Mouse (Mus musculus): ENCODE data around the gene Slc13a5. TPM values are rescaled to one million over a fixed set of nuclear protein-coding genes. Genes with fewer than 3 reads are reported as not detected.
A peak's percentile ranks its signal among the peaks of the same experiment; 100 is the strongest.

Slc13a5 gene
- polyA plus RNA-seq, 1 experiment from 2014 or later, result not detected

- H3K4me2 ChIP-seq (replicated peaks; ENCODE audit: low read depth, low read length), result no peak overlapping the region
- no peak overlapping the region for H3K9ac ChIP-seq (replicated peaks; ENCODE audit: low read depth)
- TF ChIP-seq EP300 (IDR thresholded peaks at IDR 0.05) (no peak), CTCF (IDR thresholded peaks at IDR 0.05) (no peak)
- no peaks in the 10 kb centered on the region for H3K27me3 ChIP-seq (replicated peaks; ENCODE audit: insufficient read depth, low read length)
- H3K27ac ChIP-seq (ENCODE audit: low read length), result no peak overlapping the region
- no peaks in the 10 kb centered on the region for H3K4me1 ChIP-seq (ENCODE audit: insufficient read depth, low read depth, low read length)
- ATAC-seq, result no peak
- H3K36me3 ChIP-seq (ENCODE audit: insufficient read depth, low read length), result no peaks in the 10 kb centered on the region
- WGBS, result 66% methylated on average over 10 of the region's 10 CpGs
- no peaks in the 10 kb centered on the region for H3K9me3 ChIP-seq (ENCODE audit: low read length)
- H3K4me3 ChIP-seq (ENCODE audit: low read depth, low read length), result no peak overlapping the region
- no peak for DNase-seq (ENCODE audit: low spot score)
Measured at GRCm38 (mm10) chr11:72226020-72226791, 40.8 kb downstream of the Slc13a5 start.

- WGBS, result 9% methylated on average over 5 of the region's 5 CpGs
- H3K9ac ChIP-seq (replicated peaks; ENCODE audit: low read depth), result no peak overlapping the region
- no peak overlapping the region for H3K4me3 ChIP-seq (ENCODE audit: low read depth, low read length)
- ATAC-seq (peak; percentile 60), DNase-seq (ENCODE audit: low spot score) (peak; percentile 86)
- no peaks in the 10 kb centered on the region for H3K36me3 ChIP-seq (ENCODE audit: insufficient read depth, low read length)
- TF ChIP-seq CTCF (IDR thresholded peaks at IDR 0.05) (peak; percentile 95), EP300 (IDR thresholded peaks at IDR 0.05) (no peak)
- H3K27me3 ChIP-seq (replicated peaks; ENCODE audit: insufficient read depth, low read length), result no peaks in the 10 kb centered on the region
- H3K27ac ChIP-seq (ENCODE audit: low read length), result no peak overlapping the region
- H3K4me2 ChIP-seq (replicated peaks; ENCODE audit: low read depth, low read length), result no peak overlapping the region
- no peaks in the 10 kb centered on the region for H3K4me1 ChIP-seq (ENCODE audit: insufficient read depth, low read depth, low read length)
- no peaks in the 10 kb centered on the region for H3K9me3 ChIP-seq (ENCODE audit: low read length)
Measured at GRCm38 (mm10) chr11:72224865-72225264, 42.2 kb downstream of the Slc13a5 start.

- no peak overlapping the region for H3K4me3 ChIP-seq (ENCODE audit: low read depth, low read length)
- H3K36me3 ChIP-seq (ENCODE audit: insufficient read depth, low read length), result no peaks in the 10 kb centered on the region
- H3K27ac ChIP-seq (ENCODE audit: low read length), result no peak overlapping the region
- H3K4me1 ChIP-seq (ENCODE audit: insufficient read depth, low read depth, low read length), result no peaks in the 10 kb centered on the region
- H3K4me2 ChIP-seq (replicated peaks; ENCODE audit: low read depth, low read length), result no peak overlapping the region
- ATAC-seq (no peak), DNase-seq (ENCODE audit: low spot score) (no peak)
- TF ChIP-seq EP300 (IDR thresholded peaks at IDR 0.05) (no peak), CTCF (IDR thresholded peaks at IDR 0.05) (no peak)
- H3K9ac ChIP-seq (replicated peaks; ENCODE audit: low read depth), result no peak overlapping the region
- 66% methylated on average over 4 of the region's 4 CpGs for WGBS
- H3K27me3 ChIP-seq (replicated peaks; ENCODE audit: insufficient read depth, low read length), result no peaks in the 10 kb centered on the region
- H3K9me3 ChIP-seq (ENCODE audit: low read length), result no peaks in the 10 kb centered on the region
Measured at GRCm38 (mm10) chr11:72223414-72223813, 43.6 kb downstream of the Slc13a5 start.

DNA sequence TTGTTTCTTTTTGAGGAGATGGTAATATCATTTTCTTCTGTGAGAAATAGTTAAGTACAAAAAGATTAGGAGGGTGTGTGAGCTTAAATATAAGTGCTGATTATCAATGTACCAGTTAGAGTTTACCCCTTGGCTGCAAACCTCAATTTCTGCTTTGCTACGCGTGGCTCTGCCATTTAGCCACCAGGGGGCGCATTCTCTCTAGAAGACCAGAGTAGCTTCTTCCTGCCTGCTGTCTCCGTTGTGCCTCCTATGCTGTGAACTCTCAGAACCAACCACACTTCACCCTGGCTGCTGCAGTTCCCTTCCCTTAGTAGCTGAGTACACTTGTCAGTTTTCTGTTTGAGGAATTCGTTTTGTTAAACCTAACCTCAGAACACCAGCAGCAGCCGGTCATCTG lies 45.7 kb downstream of the Slc13a5 start:
- 12% methylated on average over 6 of the region's 6 CpGs for WGBS
- Histone ChIP-seq H3K9ac (replicated peaks; ENCODE audit: low read depth) (no peak overlapping the region), H3K27me3 (replicated peaks; ENCODE audit: insufficient read depth, low read length) (no peaks in the 10 kb centered on the region), H3K36me3 (ENCODE audit: insufficient read depth, low read length) (no peaks in the 10 kb centered on the region), H3K4me1 (ENCODE audit: insufficient read depth, low read depth, low read length) (no peaks in the 10 kb centered on the region), H3K4me3 (ENCODE audit: low read depth, low read length) (no peak overlapping the region), H3K27ac (ENCODE audit: low read length) (no peak overlapping the region), H3K9me3 (ENCODE audit: low read length) (no peaks in the 10 kb centered on the region), H3K4me2 (replicated peaks; ENCODE audit: low read depth, low read length) (no peak overlapping the region)
- no peak for TF ChIP-seq EP300 (IDR thresholded peaks at IDR 0.05)
- peak; percentile 92 for TF ChIP-seq CTCF (IDR thresholded peaks at IDR 0.05)
- peak; percentile 67 for ATAC-seq
- DNase-seq (ENCODE audit: low spot score), result peak; percentile 84

DNA sequence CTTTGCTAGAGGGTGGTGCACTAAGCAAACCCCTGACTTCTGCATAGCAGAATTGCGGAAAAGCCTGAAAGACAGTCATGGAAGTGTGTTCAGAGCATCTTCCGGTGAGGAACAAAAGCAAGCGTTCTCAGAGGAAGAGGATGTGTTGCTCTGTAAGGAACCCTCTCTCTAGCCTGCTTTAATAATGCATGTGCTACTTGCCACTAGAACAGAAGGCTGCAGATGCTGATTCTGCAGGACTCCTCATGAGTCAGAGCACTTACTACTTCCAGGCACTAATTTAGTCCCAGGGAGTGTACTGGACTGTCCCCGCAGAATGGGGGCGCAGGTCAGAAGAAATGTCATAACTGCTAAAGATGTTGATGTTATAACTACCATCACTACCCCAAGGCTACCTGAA lies 49.9 kb downstream of the Slc13a5 start:
- DNase-seq (ENCODE audit: low spot score) (peak; percentile 19), ATAC-seq (no peak)
- Histone ChIP-seq H3K4me3 (ENCODE audit: low read depth, low read length) (no peak overlapping the region), H3K9me3 (ENCODE audit: low read length) (no peaks in the 10 kb centered on the region), H3K27me3 (replicated peaks; ENCODE audit: insufficient read depth, low read length) (no peaks in the 10 kb centered on the region), H3K9ac (replicated peaks; ENCODE audit: low read depth) (no peak overlapping the region), H3K27ac (ENCODE audit: low read length) (no peak overlapping the region), H3K4me2 (replicated peaks; ENCODE audit: low read depth, low read length) (no peak overlapping the region), H3K36me3 (ENCODE audit: insufficient read depth, low read length) (no peaks in the 10 kb centered on the region), H3K4me1 (ENCODE audit: insufficient read depth, low read depth, low read length) (no peaks in the 10 kb centered on the region; the same call in 1 of the 2 replicates)
- TF ChIP-seq CTCF (IDR thresholded peaks at IDR 0.05), result no peak
- TF ChIP-seq EP300 (IDR thresholded peaks at IDR 0.05), result no peak
- WGBS, result 72% methylated on average over 5 of the region's 5 CpGs

DNA sequence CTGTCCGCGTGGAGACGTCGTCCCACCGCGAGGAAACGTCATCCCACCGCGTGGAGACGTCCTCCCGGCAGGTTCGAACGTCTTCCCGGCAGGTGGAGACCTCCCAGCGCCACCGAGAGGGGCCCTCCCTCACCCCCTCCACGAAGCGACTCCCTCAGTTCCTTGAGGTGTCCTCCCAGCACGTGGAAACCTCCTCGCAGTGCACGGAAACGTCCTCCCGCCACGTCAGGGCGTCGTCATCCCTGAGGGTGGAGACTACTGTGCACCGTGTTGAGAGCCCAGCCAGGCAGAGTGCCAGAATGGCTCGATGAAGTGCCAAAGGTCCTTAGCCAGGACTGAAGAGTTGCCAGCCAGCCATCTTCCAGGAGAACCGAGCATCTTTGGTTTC lies 51.6 kb downstream of the Slc13a5 start, which contains the start of gene Med31:
Med31 (minus strand) TSS at position 183 of the 388 bp plus-strand sequence.
- Histone ChIP-seq H3K9me3 (ENCODE audit: low read length) (no peaks in the 10 kb centered on the region), H3K36me3 (ENCODE audit: insufficient read depth, low read length) (peaks cover 6% of the 10 kb centered on the region; the same call in 1 of the 2 replicates), H3K4me1 (ENCODE audit: insufficient read depth, low read depth, low read length) (no peaks in the 10 kb centered on the region; the same call in 1 of the 2 replicates), H3K27ac (ENCODE audit: low read length) (peak within 1 kb of the TSS; percentile 81), H3K4me2 (replicated peaks; ENCODE audit: low read depth, low read length) (peak within 1 kb of the TSS; percentile 87), H3K4me3 (ENCODE audit: low read depth, low read length) (peak within 1 kb of the TSS; percentile 76), H3K27me3 (replicated peaks; ENCODE audit: insufficient read depth, low read length) (no peaks in the 10 kb centered on the region), H3K9ac (replicated peaks; ENCODE audit: low read depth) (peak within 1 kb of the TSS; percentile 58)
- TF ChIP-seq CTCF (IDR thresholded peaks at IDR 0.05) (no peak), EP300 (IDR thresholded peaks at IDR 0.05) (no peak)
- WGBS, result 1% methylated on average over 29 of the region's 29 CpGs
- ATAC-seq (peak; percentile 79), DNase-seq (ENCODE audit: low spot score) (peak; percentile 84)
